Mouse (Mus musculus): ENCODE data around the gene March6.

Gene March6

GRCm38 (mm10) chr15:31511406-31511771 is 19.5 kb downstream of the March6 start:
- DNase-seq (ENCODE audit: low read depth, low spot score), result no peak

- no peak for DNase-seq (ENCODE audit: low read depth, low spot score)
Observed at GRCm38 (mm10) chr15:31510477-31511405, 20.1 kb downstream of the March6 start.

GRCm38 (mm10) chr15:31505082-31505481 is 25.8 kb downstream of the March6 start:
- DNase-seq (ENCODE audit: low read depth, low spot score), result no peak

- no peak for DNase-seq (ENCODE audit: low read depth, low spot score)
Observed at GRCm38 (mm10) chr15:31503447-31503846, 27.4 kb downstream of the March6 start.

GRCm38 (mm10) chr15:31502996-31503395 is 27.9 kb downstream of the March6 start:
- no peak for DNase-seq (ENCODE audit: low read depth, low spot score)

GRCm38 (mm10) chr15:31502313-31502712 is 28.5 kb downstream of the March6 start:
- no peak for DNase-seq (ENCODE audit: low read depth, low spot score)

- DNase-seq (ENCODE audit: low read depth, low spot score), result no peak
Observed at GRCm38 (mm10) chr15:31494803-31495202, 36.0 kb downstream of the March6 start.

GRCm38 (mm10) chr15:31494310-31494709 is 36.5 kb downstream of the March6 start:
- no peak for DNase-seq (ENCODE audit: low read depth, low spot score)

GRCm38 (mm10) chr15:31487407-31487806 is 43.4 kb downstream of the March6 start:
- DNase-seq (ENCODE audit: low read depth, low spot score), result no peak

GRCm38 (mm10) chr15:31476678-31477077 is 54.2 kb downstream of the March6 start:
- DNase-seq (ENCODE audit: low read depth, low spot score), result no peak

- DNase-seq (ENCODE audit: low read depth, low spot score), result peak; percentile 17
Observed at GRCm38 (mm10) chr15:31472645-31473574, 57.9 kb downstream of the March6 start.

- DNase-seq (ENCODE audit: low read depth, low spot score), result no peak
Observed at GRCm38 (mm10) chr15:31471529-31471928, 59.3 kb downstream of the March6 start.

- no peak for DNase-seq (ENCODE audit: low read depth, low spot score)
Observed at GRCm38 (mm10) chr15:31469497-31469896, 61.4 kb downstream of the March6 start.

GRCm38 (mm10) chr15:31468806-31469205 is 62.0 kb downstream of the March6 start:
- DNase-seq (ENCODE audit: low read depth, low spot score), result no peak

- DNase-seq (ENCODE audit: low read depth, low spot score), result no peak
Observed at GRCm38 (mm10) chr15:31466749-31467148, 64.1 kb downstream of the March6 start.

GRCm38 (mm10) chr15:31466295-31466694 is 64.6 kb downstream of the March6 start:
- no peak for DNase-seq (ENCODE audit: low read depth, low spot score)

- DNase-seq (ENCODE audit: low read depth, low spot score), result no peak
Observed at GRCm38 (mm10) chr15:31465806-31466205, 65.0 kb downstream of the March6 start.

GRCm38 (mm10) chr15:31460571-31460970 is 70.3 kb downstream of the March6 start:
- peak; percentile 33 for DNase-seq (ENCODE audit: low read depth, low spot score)

- no peak for DNase-seq (ENCODE audit: low read depth, low spot score)
Observed at GRCm38 (mm10) chr15:31458081-31458480, 72.8 kb downstream of the March6 start.

GRCm38 (mm10) chr15:31456381-31456780 is 74.5 kb downstream of the March6 start:
- no peak for DNase-seq (ENCODE audit: low read depth, low spot score)

- no peak for DNase-seq (ENCODE audit: low read depth, low spot score)
Observed at GRCm38 (mm10) chr15:31454861-31455295, 76.0 kb downstream of the March6 start.

Data from CD4-positive, CD25-positive, alpha-beta regulatory T cell, adult 2 months (primary cell).